Mouse (Mus musculus): Measurements from ENCODE around the gene Kera.

- no peak for TF ChIP-seq CTCF (IDR thresholded peaks at IDR 0.05; ENCODE audit: low read depth, low read length)
- TF ChIP-seq EP300 (IDR thresholded peaks at IDR 0.05; ENCODE audit: insufficient read depth, low read depth, low read length) = no peak
Measured at GRCm38 (mm10) chr10:97591036-97591435, 15.6 kb upstream of the Kera start.
